Mouse (Mus musculus): ENCODE measurements around the gene Tyw1. TPM values are rescaled to one million over a fixed set of nuclear protein-coding genes. Genes with fewer than 3 reads are reported as not detected.

Gene Tyw1
- polyA plus RNA-seq, 1 experiment from 2014 or later: 30.5 TPM

GRCm38 (mm10) chr5:130222146-130223004 lies 33.0 kb upstream of the Tyw1 start:
- Histone ChIP-seq H3K4me1 (ENCODE audit: control insufficient read depth, insufficient read depth, low read length) (0 out of 2 replicates have a peak, but pooled peaks cover 5% of the 10 kb centered on the region), H3K4me2 (ENCODE audit: low read depth, severe bottlenecking) (peak overlapping the region; percentile 64), H3K27ac (replicated peaks; ENCODE audit: low read depth, low read length) (peak overlapping the region; percentile 45; the same call in 1 of the 2 replicates), H3K36me3 (ENCODE audit: control insufficient read depth, insufficient read depth, low read length) (no peaks in the 10 kb centered on the region), H3K9me3 (ENCODE audit: control insufficient read depth, low read length) (no peaks in the 10 kb centered on the region), H3K4me3 (ENCODE audit: low read depth, low read length) (peak overlapping the region; percentile 91), H3K9ac (ENCODE audit: low read length) (peak overlapping the region; percentile 94), H3K27me3 (ENCODE audit: control insufficient read depth, insufficient read depth, low read length) (no peaks in the 10 kb centered on the region)
- DNase-seq (ENCODE audit: low spot score): peak; percentile 96
- under 1% methylated on average over 81 of the region's 88 CpGs for WGBS
- ATAC-seq (ENCODE audit: insufficient number of reproducible peaks, low FRiP score, low TSS enrichment, low read depth): peak; percentile 82

- H3K36me3 ChIP-seq (ENCODE audit: control insufficient read depth, insufficient read depth, low read length): peaks cover 2% of the 10 kb centered on the region; the same call in 1 of the 2 replicates
- H3K9me3 ChIP-seq (ENCODE audit: control insufficient read depth, low read length): no peaks in the 10 kb centered on the region
- no peak overlapping the region for H3K4me3 ChIP-seq (ENCODE audit: low read depth, low read length)
- 0 out of 2 replicates have a peak, but pooled peaks cover 5% of the 10 kb centered on the region for H3K4me1 ChIP-seq (ENCODE audit: control insufficient read depth, insufficient read depth, low read length)
- WGBS: 95% methylated on average over 3 of the region's 3 CpGs
- H3K9ac ChIP-seq (ENCODE audit: low read length): no peak overlapping the region
- no peak overlapping the region for H3K27ac ChIP-seq (replicated peaks; ENCODE audit: low read depth, low read length)
- no peak for DNase-seq (ENCODE audit: low spot score)
- ATAC-seq (ENCODE audit: insufficient number of reproducible peaks, low FRiP score, low TSS enrichment, low read depth): no peak
- no peaks in the 10 kb centered on the region for H3K27me3 ChIP-seq (ENCODE audit: control insufficient read depth, insufficient read depth, low read length)
- H3K4me2 ChIP-seq (ENCODE audit: low read depth, severe bottlenecking): no peak overlapping the region
Observed at GRCm38 (mm10) chr5:130226790-130227189, 28.6 kb upstream of the Tyw1 start.

DNA sequence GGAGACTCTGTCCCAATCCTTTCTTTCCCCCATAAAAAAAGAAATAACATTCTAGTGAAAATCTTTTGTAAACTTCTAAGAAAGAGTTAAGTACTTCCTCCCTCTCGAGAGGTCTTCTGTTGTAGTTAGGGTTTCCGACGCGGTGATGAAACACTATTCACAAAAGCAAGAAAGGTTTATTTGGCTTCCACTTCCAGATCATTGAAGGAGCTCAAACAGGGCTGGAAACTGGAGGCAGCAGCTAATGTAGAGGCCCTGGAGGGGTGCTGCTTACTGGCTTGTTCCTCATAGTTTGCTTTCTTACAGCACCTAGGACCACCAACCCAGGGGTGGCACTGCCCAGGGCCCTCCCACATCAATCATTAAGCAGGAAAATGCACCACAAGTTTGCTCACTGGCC lies 27.3 kb upstream of the Tyw1 start:
- H3K4me1 ChIP-seq (ENCODE audit: control insufficient read depth, insufficient read depth, low read length): 0 out of 2 replicates have a peak, but pooled peaks cover 3% of the 10 kb centered on the region
- ATAC-seq (ENCODE audit: insufficient number of reproducible peaks, low FRiP score, low TSS enrichment, low read depth) (no peak), DNase-seq (ENCODE audit: low spot score) (no peak)
- no peak overlapping the region for H3K27ac ChIP-seq (replicated peaks; ENCODE audit: low read depth, low read length)
- H3K36me3 ChIP-seq (ENCODE audit: control insufficient read depth, insufficient read depth, low read length): peaks cover 13% of the 10 kb centered on the region; the same call in 1 of the 2 replicates
- 89% methylated on average over 4 of the region's 4 CpGs for WGBS
- no peaks in the 10 kb centered on the region for H3K9me3 ChIP-seq (ENCODE audit: control insufficient read depth, low read length)
- H3K4me2 ChIP-seq (ENCODE audit: low read depth, severe bottlenecking): no peak overlapping the region
- H3K27me3 ChIP-seq (ENCODE audit: control insufficient read depth, insufficient read depth, low read length): no peaks in the 10 kb centered on the region
- no peak overlapping the region for H3K4me3 ChIP-seq (ENCODE audit: low read depth, low read length)
- H3K9ac ChIP-seq (ENCODE audit: low read length): no peak overlapping the region

DNA sequence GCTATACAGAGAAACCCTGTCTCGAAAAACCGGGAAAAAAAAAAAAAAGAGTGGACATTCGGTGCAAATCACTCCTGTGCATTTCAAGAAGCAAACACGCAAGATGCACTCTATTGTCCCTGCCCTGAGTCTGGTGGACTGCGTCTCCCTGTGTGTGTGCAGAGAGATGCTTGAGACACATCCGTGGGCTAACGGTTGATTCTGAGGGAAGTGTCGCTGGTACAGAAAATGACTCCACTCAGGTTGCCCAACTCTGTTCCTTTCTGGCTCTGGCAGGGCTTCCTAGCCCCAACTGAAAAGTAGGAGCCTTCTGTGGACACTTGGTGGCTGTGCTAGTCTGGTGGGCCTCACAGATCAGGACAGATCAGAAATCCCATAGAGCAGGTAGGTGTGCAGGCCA lies 19.1 kb upstream of the Tyw1 start:
- Histone ChIP-seq H3K9ac (ENCODE audit: low read length) (no peak overlapping the region), H3K4me2 (ENCODE audit: low read depth, severe bottlenecking) (no peak overlapping the region), H3K36me3 (ENCODE audit: control insufficient read depth, insufficient read depth, low read length) (peaks cover 44% of the 10 kb centered on the region), H3K27me3 (ENCODE audit: control insufficient read depth, insufficient read depth, low read length) (no peaks in the 10 kb centered on the region), H3K4me3 (ENCODE audit: low read depth, low read length) (no peak overlapping the region), H3K27ac (replicated peaks; ENCODE audit: low read depth, low read length) (no peak overlapping the region), H3K9me3 (ENCODE audit: control insufficient read depth, low read length) (no peaks in the 10 kb centered on the region), H3K4me1 (ENCODE audit: control insufficient read depth, insufficient read depth, low read length) (no peaks in the 10 kb centered on the region)
- WGBS: 96% methylated on average over 8 of the region's 8 CpGs
- ATAC-seq (ENCODE audit: insufficient number of reproducible peaks, low FRiP score, low TSS enrichment, low read depth) (no peak), DNase-seq (ENCODE audit: low spot score) (no peak)

- ATAC-seq (ENCODE audit: insufficient number of reproducible peaks, low FRiP score, low TSS enrichment, low read depth): no peak
- no peaks in the 10 kb centered on the region for H3K27me3 ChIP-seq (ENCODE audit: control insufficient read depth, insufficient read depth, low read length)
- 94% methylated on average over 7 of the region's 7 CpGs for WGBS
Observed at GRCm38 (mm10) chr5:130239236-130239635, 16.2 kb upstream of the Tyw1 start.

GRCm38 (mm10) chr5:130239856-130240255 lies 15.6 kb upstream of the Tyw1 start:
- Histone ChIP-seq H3K36me3 (ENCODE audit: control insufficient read depth, insufficient read depth, low read length) (peaks cover 30% of the 10 kb centered on the region), H3K27me3 (ENCODE audit: control insufficient read depth, insufficient read depth, low read length) (no peaks in the 10 kb centered on the region), H3K4me3 (ENCODE audit: low read depth, low read length) (no peak overlapping the region), H3K27ac (replicated peaks; ENCODE audit: low read depth, low read length) (no peak overlapping the region), H3K4me1 (ENCODE audit: control insufficient read depth, insufficient read depth, low read length) (no peaks in the 10 kb centered on the region), H3K4me2 (ENCODE audit: low read depth, severe bottlenecking) (no peak overlapping the region), H3K9me3 (ENCODE audit: control insufficient read depth, low read length) (no peaks in the 10 kb centered on the region), H3K9ac (ENCODE audit: low read length) (no peak overlapping the region)
- WGBS: 97% methylated on average over 2 of the region's 2 CpGs
- ATAC-seq (ENCODE audit: insufficient number of reproducible peaks, low FRiP score, low TSS enrichment, low read depth) (no peak), DNase-seq (ENCODE audit: low spot score) (no peak)

More at GRCm38 (mm10) chr5:130239236-130239635, 16.2 kb upstream of the Tyw1 start:
- Histone ChIP-seq H3K9ac (ENCODE audit: low read length) (no peak overlapping the region), H3K27ac (replicated peaks; ENCODE audit: low read depth, low read length) (no peak overlapping the region), H3K4me1 (ENCODE audit: control insufficient read depth, insufficient read depth, low read length) (no peaks in the 10 kb centered on the region), H3K4me2 (ENCODE audit: low read depth, severe bottlenecking) (no peak overlapping the region), H3K9me3 (ENCODE audit: control insufficient read depth, low read length) (no peaks in the 10 kb centered on the region), H3K4me3 (ENCODE audit: low read depth, low read length) (no peak overlapping the region), H3K36me3 (ENCODE audit: control insufficient read depth, insufficient read depth, low read length) (peaks cover 34% of the 10 kb centered on the region)
- DNase-seq (ENCODE audit: low spot score): no peak

GRCm38 (mm10) chr5:130241426-130241825 lies 14.0 kb upstream of the Tyw1 start:
- H3K4me3 ChIP-seq (ENCODE audit: low read depth, low read length): no peak overlapping the region
- DNase-seq (ENCODE audit: low spot score) (no peak), ATAC-seq (ENCODE audit: insufficient number of reproducible peaks, low FRiP score, low TSS enrichment, low read depth) (no peak)
- no peak overlapping the region for H3K27ac ChIP-seq (replicated peaks; ENCODE audit: low read depth, low read length)
- H3K9me3 ChIP-seq (ENCODE audit: control insufficient read depth, low read length): no peaks in the 10 kb centered on the region
- no peak overlapping the region for H3K4me2 ChIP-seq (ENCODE audit: low read depth, severe bottlenecking)
- H3K36me3 ChIP-seq (ENCODE audit: control insufficient read depth, insufficient read depth, low read length): peaks cover 24% of the 10 kb centered on the region
- H3K4me1 ChIP-seq (ENCODE audit: control insufficient read depth, insufficient read depth, low read length): no peaks in the 10 kb centered on the region
- no peak overlapping the region for H3K9ac ChIP-seq (ENCODE audit: low read length)
- no peaks in the 10 kb centered on the region for H3K27me3 ChIP-seq (ENCODE audit: control insufficient read depth, insufficient read depth, low read length)
- 94% methylated on average over 12 of the region's 12 CpGs for WGBS

- Histone ChIP-seq H3K9me3 (ENCODE audit: control insufficient read depth, low read length) (no peaks in the 10 kb centered on the region), H3K36me3 (ENCODE audit: control insufficient read depth, insufficient read depth, low read length) (peaks cover 27% of the 10 kb centered on the region), H3K4me2 (ENCODE audit: low read depth, severe bottlenecking) (no peak overlapping the region), H3K27ac (replicated peaks; ENCODE audit: low read depth, low read length) (no peak overlapping the region), H3K9ac (ENCODE audit: low read length) (no peak overlapping the region), H3K27me3 (ENCODE audit: control insufficient read depth, insufficient read depth, low read length) (no peaks in the 10 kb centered on the region), H3K4me1 (ENCODE audit: control insufficient read depth, insufficient read depth, low read length) (no peaks in the 10 kb centered on the region), H3K4me3 (ENCODE audit: low read depth, low read length) (no peak overlapping the region)
- 93% methylated on average over 5 of the region's 5 CpGs for WGBS
- ATAC-seq (ENCODE audit: insufficient number of reproducible peaks, low FRiP score, low TSS enrichment, low read depth) (no peak), DNase-seq (ENCODE audit: low spot score) (no peak)
Observed at GRCm38 (mm10) chr5:130247823-130248222, 7.6 kb upstream of the Tyw1 start.

Measured in limb, embryonic 11.5 days (tissue).